Mouse (Mus musculus): ENCODE measurements around the gene Gapdh.

DNA sequence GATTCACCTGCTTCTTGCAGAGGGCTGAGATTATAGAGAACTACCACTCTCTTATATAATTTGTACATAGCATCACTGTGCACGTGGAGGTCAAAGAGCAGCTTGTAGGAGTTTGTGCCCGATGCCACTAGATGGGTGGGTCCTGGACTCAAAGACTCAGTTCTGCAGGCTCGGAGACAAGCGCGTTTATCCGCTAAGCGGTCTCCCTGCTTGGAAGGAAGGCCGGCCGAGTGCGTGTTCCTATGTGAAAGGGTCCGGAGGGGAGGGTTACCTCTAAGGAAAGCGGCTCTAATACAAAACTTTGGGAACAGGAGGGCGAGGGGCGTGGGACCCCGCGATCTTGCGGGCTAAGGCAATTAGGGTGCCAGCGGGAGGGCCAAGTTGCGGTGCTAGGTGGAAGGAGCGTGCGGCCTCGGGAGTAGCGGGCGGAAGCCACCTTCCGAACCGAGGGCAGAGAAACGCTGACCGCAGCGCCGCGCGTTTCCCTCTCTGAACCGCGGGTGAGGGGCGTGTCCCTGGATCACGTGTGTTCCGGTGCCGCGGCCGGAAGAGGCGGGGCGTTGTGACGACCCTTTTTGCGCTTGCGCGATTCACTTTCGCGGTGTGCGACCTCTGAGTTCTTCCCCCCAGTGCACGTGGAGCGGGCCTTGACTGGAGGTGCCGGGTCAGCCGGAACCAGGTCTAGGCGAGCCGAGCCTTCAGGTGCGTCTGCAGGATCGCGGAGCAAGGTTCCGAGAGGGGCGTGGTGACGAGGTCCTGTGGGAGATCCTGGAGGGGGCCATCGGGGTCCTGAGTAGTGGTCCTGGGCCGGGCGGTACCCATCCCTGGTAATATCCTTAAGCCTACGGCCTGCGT is 34.7 kb downstream of the Gapdh start, which contains the start of gene Nop2:
- TF ChIP-seq CTCF (IDR thresholded peaks at IDR 0.05; ENCODE audit: extremely low read depth, insufficient read length, insufficient replicate concordance, low read depth, low read length) (no peak), POLR2A (IDR thresholded peaks at IDR 0.05; ENCODE audit: low read depth, low read length) (peak; percentile 54)

Data from small intestine, adult 2 months (tissue).